Mouse (Mus musculus) forebrain, embryonic 10.5 days (tissue): ENCODE measurements around the gene Mta1. TPM values are rescaled to one million over a fixed set of nuclear protein-coding genes. Genes with fewer than 3 reads are reported as not detected.

ENCODE experiments used
- DNase-seq: peaks from one replicate; pipeline ENCODE4 v3.0.0-alpha.2; 2017; ENCODE audit warnings: low spot score; ENCODE audit errors: extremely low spot score
- H3K27ac ChIP-seq: fragments of 300-500 bp; sonication (generic); 2 replicates; pipeline ENCODE4 v1.5.1; 2016; ENCODE audit warnings: mild to moderate bottlenecking
- H3K27me3 ChIP-seq: fragments of 300-500 bp; sonication (generic); 2 replicates; pipeline ENCODE4 v1.6.1; 2016; ENCODE audit warnings: mild to moderate bottlenecking; ENCODE audit not compliant: poor library complexity, severe bottlenecking
- H3K36me3 ChIP-seq: fragments of 300-500 bp; sonication (generic); replicated peaks from 2 replicates; pipeline ENCODE4 v1.6.1; 2016; ENCODE audit warnings: mild to moderate bottlenecking, moderate library complexity
- H3K4me1 ChIP-seq: fragments of 300-500 bp; sonication (generic); 2 replicates; pipeline ENCODE4 v1.6.1; 2016
- H3K4me3 ChIP-seq: fragments of 300-500 bp; sonication (generic); 2 replicates; pipeline ENCODE4 v1.5.1; 2016; ENCODE audit warnings: mild to moderate bottlenecking, moderate library complexity
- H3K9me3 ChIP-seq: fragments of 300-500 bp; sonication (generic); 2 replicates; pipeline ENCODE4 v1.6.1; 2016; ENCODE audit warnings: mild to moderate bottlenecking, moderate library complexity
- WGBS: fragments of 180-500 bp; shearing (Covaris S2); methylation state at CpG from one replicate; pipeline ENCODE4 v1.1.7; 2016; 5-methylcytosine and 5-hydroxymethylcytosine counted together
- polyA plus RNA-seq: library from polyadenylated mRNA; unstranded; fragments of >200 nt; fragmentation: Nextera tagmentation; extraction: Ambion mirVana; gene quantifications from 2 replicates; pipeline ENCODE4 v1.2.1, GENCODE M21; 2016

Gene Mta1
- polyA plus RNA-seq, 1 experiment from 2014 or later = 22.7 TPM

GRCm38 (mm10) chr12:113100448-113101076 lies 2.5 kb downstream of the Mta1 start:
- peak overlapping the region; percentile 99; the same call in 1 of the 2 replicates for H3K4me3 ChIP-seq
- H3K9me3 ChIP-seq = peaks cover 2% of the 10 kb centered on the region
- 82% methylated on average over 5 of the region's 5 CpGs for WGBS
- 0 out of 2 replicates have a peak, but pooled peaks cover 5% of the 10 kb centered on the region for H3K27me3 ChIP-seq
- H3K27ac ChIP-seq = no peak overlapping the region; the same call in 1 of the 2 replicates
- H3K36me3 ChIP-seq = peaks cover 60% of the 10 kb centered on the region
- peaks cover 63% of the 10 kb centered on the region for H3K4me1 ChIP-seq
- no peak for DNase-seq

GRCm38 (mm10) chr12:113101251-113101960 lies 3.3 kb downstream of the Mta1 start:
- H3K4me1 ChIP-seq = peaks cover 63% of the 10 kb centered on the region
- no peak for DNase-seq
- H3K27ac ChIP-seq = no peak overlapping the region; the same call in 1 of the 2 replicates
- 0 out of 2 replicates have a peak, but pooled peaks cover 5% of the 10 kb centered on the region for H3K27me3 ChIP-seq
- peaks cover 6% of the 10 kb centered on the region for H3K9me3 ChIP-seq
- H3K36me3 ChIP-seq = peaks cover 69% of the 10 kb centered on the region
- H3K4me3 ChIP-seq = no peak overlapping the region
- WGBS = 88% methylated on average over 9 of the region's 9 CpGs

GRCm38 (mm10) chr12:113102461-113102860 lies 4.4 kb downstream of the Mta1 start:
- H3K4me3 ChIP-seq = no peak overlapping the region
- no peak for DNase-seq
- H3K4me1 ChIP-seq = peaks cover 55% of the 10 kb centered on the region
- WGBS = 80% methylated on average over 6 of the region's 6 CpGs
- H3K36me3 ChIP-seq = peaks cover 75% of the 10 kb centered on the region
- H3K27me3 ChIP-seq = no peaks in the 10 kb centered on the region
- H3K9me3 ChIP-seq = peaks cover 6% of the 10 kb centered on the region
- H3K27ac ChIP-seq = no peak overlapping the region

- Histone ChIP-seq H3K4me1 (peaks cover 46% of the 10 kb centered on the region), H3K36me3 (peaks cover 84% of the 10 kb centered on the region), H3K4me3 (no peak overlapping the region), H3K27ac (no peak overlapping the region), H3K9me3 (peaks cover 6% of the 10 kb centered on the region), H3K27me3 (no peaks in the 10 kb centered on the region)
- no peak for DNase-seq
- 87% methylated on average over 8 of the region's 8 CpGs for WGBS
Measured at GRCm38 (mm10) chr12:113103846-113104451, 5.9 kb downstream of the Mta1 start.

GRCm38 (mm10) chr12:113106386-113106785 lies 8.3 kb downstream of the Mta1 start:
- Histone ChIP-seq H3K27me3 (no peaks in the 10 kb centered on the region), H3K36me3 (peaks cover 76% of the 10 kb centered on the region), H3K27ac (no peak overlapping the region), H3K4me3 (no peak overlapping the region), H3K9me3 (peaks cover 6% of the 10 kb centered on the region), H3K4me1 (peaks cover 22% of the 10 kb centered on the region)
- no peak for DNase-seq
- 93% methylated on average over 6 of the region's 6 CpGs for WGBS

GRCm38 (mm10) chr12:113107431-113108124 lies 9.5 kb downstream of the Mta1 start:
- 87% methylated on average over 4 of the region's 4 CpGs for WGBS
- H3K4me1 ChIP-seq = peaks cover 15% of the 10 kb centered on the region
- H3K27me3 ChIP-seq = no peaks in the 10 kb centered on the region
- H3K9me3 ChIP-seq = peaks cover 6% of the 10 kb centered on the region
- H3K36me3 ChIP-seq = peaks cover 76% of the 10 kb centered on the region
- H3K4me3 ChIP-seq = no peak overlapping the region
- no peak overlapping the region for H3K27ac ChIP-seq
- no peak for DNase-seq

- 92% methylated on average over 17 of the region's 17 CpGs for WGBS
- peaks cover 76% of the 10 kb centered on the region for H3K36me3 ChIP-seq
- 0 out of 2 replicates have a peak, but pooled peaks cover 5% of the 10 kb centered on the region for H3K4me1 ChIP-seq
- peaks cover 6% of the 10 kb centered on the region for H3K9me3 ChIP-seq
- H3K27me3 ChIP-seq = no peaks in the 10 kb centered on the region
- no peak overlapping the region for H3K4me3 ChIP-seq
- no peak for DNase-seq
- H3K27ac ChIP-seq = no peak overlapping the region
Measured at GRCm38 (mm10) chr12:113108528-113109283, 10.6 kb downstream of the Mta1 start.

- Histone ChIP-seq H3K36me3 (peaks cover 76% of the 10 kb centered on the region), H3K27ac (no peak overlapping the region), H3K4me3 (no peak overlapping the region), H3K27me3 (no peaks in the 10 kb centered on the region), H3K4me1 (no peaks in the 10 kb centered on the region), H3K9me3 (peaks cover 6% of the 10 kb centered on the region)
- no peak for DNase-seq
- WGBS = 91% methylated on average over 10 of the region's 10 CpGs
Measured at GRCm38 (mm10) chr12:113109801-113110200, 11.7 kb downstream of the Mta1 start.

GRCm38 (mm10) chr12:113114141-113114540 lies 16.1 kb downstream of the Mta1 start:
- no peaks in the 10 kb centered on the region for H3K27me3 ChIP-seq
- no peak overlapping the region for H3K27ac ChIP-seq
- no peak overlapping the region for H3K4me3 ChIP-seq
- H3K4me1 ChIP-seq = no peaks in the 10 kb centered on the region
- H3K36me3 ChIP-seq = peaks cover 84% of the 10 kb centered on the region
- H3K9me3 ChIP-seq = no peaks in the 10 kb centered on the region
- WGBS = 93% methylated on average over 4 of the region's 4 CpGs
- no peak for DNase-seq

GRCm38 (mm10) chr12:113114856-113115538 lies 16.9 kb downstream of the Mta1 start:
- Histone ChIP-seq H3K36me3 (peaks cover 88% of the 10 kb centered on the region), H3K4me3 (no peak overlapping the region), H3K27ac (no peak overlapping the region), H3K27me3 (no peaks in the 10 kb centered on the region), H3K9me3 (no peaks in the 10 kb centered on the region), H3K4me1 (no peaks in the 10 kb centered on the region)
- DNase-seq = no peak
- WGBS = 89% methylated on average over 16 of the region's 16 CpGs

- Histone ChIP-seq H3K9me3 (no peaks in the 10 kb centered on the region), H3K27ac (no peak overlapping the region), H3K4me1 (no peaks in the 10 kb centered on the region), H3K4me3 (no peak overlapping the region), H3K27me3 (no peaks in the 10 kb centered on the region), H3K36me3 (peaks cover 98% of the 10 kb centered on the region)
- WGBS = 86% methylated on average over 20 of the region's 20 CpGs
- peak; percentile 75 for DNase-seq
Measured at GRCm38 (mm10) chr12:113119516-113120410, 21.7 kb downstream of the Mta1 start.
